Mouse (Mus musculus): ENCODE data around the gene Tpp1.
"Not testable (repeated sequence)": the region's sequence is repeated elsewhere in the genome, so short reads cannot be mapped to it uniquely, and the experiment has no call there.

- not testable (repeated sequence) for TF ChIP-seq CTCF, POLR2A (IDR thresholded peaks at IDR 0.05; ENCODE audit: insufficient read depth, low read depth, low read length)
These were observed 16.6 kb downstream of the Tpp1 start for GRCm38 (mm10) chr7:105735464-105735863.

All from olfactory bulb, adult 2 months (tissue).